Mouse (Mus musculus): ENCODE measurements around the gene Il5. TPM values are rescaled to one million over a fixed set of nuclear protein-coding genes. Genes with fewer than 3 reads are reported as not detected.

Gene Il5
- polyA plus RNA-seq, 1 experiment from 2014 or later, result not detected

DNA sequence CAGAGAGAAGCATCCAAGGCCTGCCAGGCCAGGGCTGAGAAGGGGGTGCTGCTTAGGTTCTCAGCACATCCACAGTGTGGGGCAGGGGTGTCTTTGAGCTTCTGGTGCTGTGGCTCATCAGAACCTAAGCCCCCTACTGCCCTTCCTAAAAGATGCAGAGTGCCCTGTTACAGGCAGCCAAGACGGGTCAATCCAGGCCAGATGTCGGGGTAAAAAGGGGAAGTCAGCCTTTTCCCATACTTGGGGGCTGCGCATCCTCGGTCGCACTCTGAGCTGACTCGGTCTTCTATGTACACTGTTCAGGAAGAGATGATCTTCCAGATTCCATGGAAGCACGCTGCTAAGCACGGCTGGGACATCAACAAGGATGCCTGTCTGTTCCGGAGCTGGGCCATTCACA lies 51.9 kb downstream of the Il5 start:
- H3K4me3 ChIP-seq (replicated peaks), result no peak overlapping the region
- no peaks in the 10 kb centered on the region for H3K9me3 ChIP-seq (replicated peaks)
- peaks cover 34% of the 10 kb centered on the region for H3K4me1 ChIP-seq (replicated peaks)
- H3K27ac ChIP-seq (replicated peaks), result no peak overlapping the region
- no peak overlapping the region for H3K9ac ChIP-seq
- 40% methylated on average over 9 of the region's 9 CpGs for WGBS (ENCODE audit: insufficient replicate concordance)
- 0 out of 2 replicates have a peak overlapping the region, but pooled peaks have one; percentile 6 for H3K4me2 ChIP-seq
- H3K36me3 ChIP-seq (replicated peaks), result peaks cover 38% of the 10 kb centered on the region
- no peak for ATAC-seq (ENCODE audit: insufficient read depth)
- H3K27me3 ChIP-seq, result peaks cover 40% of the 10 kb centered on the region

DNA sequence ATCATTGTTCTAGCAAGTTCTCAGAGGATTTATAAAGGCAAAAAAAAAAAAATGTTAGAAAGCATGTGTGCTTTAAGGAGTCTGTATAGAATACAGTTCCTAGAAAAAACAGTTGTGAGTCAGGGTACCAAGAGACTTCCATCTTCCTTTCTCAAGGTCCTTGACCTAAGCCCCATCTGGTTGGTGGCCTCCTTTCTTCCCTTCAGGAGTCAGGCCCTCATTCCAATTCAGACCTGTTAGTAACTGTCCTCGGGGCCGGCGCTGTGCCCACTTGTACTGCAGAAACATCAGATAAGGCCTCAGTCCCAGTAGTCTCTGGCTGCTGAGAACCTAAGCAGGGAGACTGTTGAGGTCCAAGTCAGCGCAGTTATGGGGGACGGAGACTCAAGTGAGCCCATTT lies 52.5 kb downstream of the Il5 start, which contains the start of gene Gm17334:
Gene Gm17334, minus strand, starts transcription at position 101 of the 400 bp plus-strand sequence.
- ATAC-seq (ENCODE audit: insufficient read depth), result no peak
- 57% methylated on average over 5 of the region's 5 CpGs for WGBS (ENCODE audit: insufficient replicate concordance)
- H3K36me3 ChIP-seq (replicated peaks), result peaks cover 43% of the 10 kb centered on the region
- H3K4me3 ChIP-seq (replicated peaks), result no peak within 1 kb of the TSS
- H3K27ac ChIP-seq (replicated peaks), result no peak within 1 kb of the TSS
- H3K4me1 ChIP-seq (replicated peaks), result peaks cover 34% of the 10 kb centered on the region
- 0 out of 2 replicates have a peak within 1 kb of the TSS, but pooled peaks have one; percentile 80 for H3K4me2 ChIP-seq
- H3K9me3 ChIP-seq (replicated peaks), result no peaks in the 10 kb centered on the region
- H3K27me3 ChIP-seq, result peaks cover 38% of the 10 kb centered on the region
- H3K9ac ChIP-seq, result no peak within 1 kb of the TSS

DNA sequence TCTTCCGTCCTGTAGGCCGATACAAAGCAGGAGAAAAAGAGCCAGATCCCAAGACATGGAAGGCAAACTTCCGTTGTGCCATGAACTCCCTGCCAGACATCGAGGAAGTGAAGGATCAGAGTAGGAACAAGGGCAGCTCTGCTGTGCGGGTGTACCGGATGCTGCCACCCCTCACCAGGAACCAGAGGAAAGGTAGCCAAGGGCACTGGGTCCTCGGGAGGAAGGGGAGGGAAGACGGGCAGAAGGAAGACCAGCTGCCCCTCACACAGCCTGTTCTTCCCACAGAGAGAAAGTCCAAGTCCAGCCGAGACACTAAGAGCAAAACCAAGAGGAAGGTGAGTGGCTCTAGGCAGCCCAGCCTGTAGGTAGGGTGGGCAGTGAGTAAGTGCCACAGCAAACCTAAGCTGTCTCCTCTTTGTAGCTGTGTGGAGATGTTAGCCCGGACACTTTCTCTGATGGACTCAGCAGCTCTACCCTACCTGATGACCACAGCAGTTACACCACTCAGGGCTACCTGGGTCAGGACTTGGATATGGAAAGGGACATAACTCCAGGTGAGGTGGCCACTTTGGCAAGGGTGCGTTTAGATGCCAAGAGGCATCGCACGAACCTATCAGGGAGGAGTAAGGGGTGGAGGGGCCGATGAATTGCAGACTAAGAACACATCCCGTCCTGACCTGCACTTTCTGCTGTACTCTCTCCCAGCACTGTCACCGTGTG lies 53.2 kb downstream of the Il5 start:
- H3K4me1 ChIP-seq (replicated peaks), result peaks cover 34% of the 10 kb centered on the region
- peaks cover 48% of the 10 kb centered on the region for H3K36me3 ChIP-seq (replicated peaks)
- H3K9ac ChIP-seq, result no peak overlapping the region
- no peak for ATAC-seq (ENCODE audit: insufficient read depth)
- H3K27me3 ChIP-seq, result peaks cover 31% of the 10 kb centered on the region
- H3K27ac ChIP-seq (replicated peaks), result no peak overlapping the region
- no peaks in the 10 kb centered on the region for H3K9me3 ChIP-seq (replicated peaks)
- WGBS (ENCODE audit: insufficient replicate concordance), result 71% methylated on average over 16 of the region's 16 CpGs
- no peak overlapping the region for H3K4me3 ChIP-seq (replicated peaks)
- H3K4me2 ChIP-seq, result no peak overlapping the region

Small RNAs within 50 kb of the gene (microRNA-seq; reads per million reads assigned to microRNA genes)
- gene Mir7671, result 1.0 reads per million

Other genes starting within 250 kb of the Il5 start
- 0.62 and 0.99 TPM in 2 replicates for gene Gm9945, start 240.6 kb upstream of the Il5 start, polyA plus RNA-seq (2015; fragmentation: Nextera tagmentation; extraction: Ambion mirVana)
- 18.7 and 23.0 TPM in 2 replicates for gene Sowaha, start 240.5 kb upstream of the Il5 start, polyA plus RNA-seq (2015; fragmentation: Nextera tagmentation; extraction: Ambion mirVana)
- 18.2 and 18.3 TPM in 2 replicates for gene Sept8, start 201.5 kb upstream of the Il5 start, polyA plus RNA-seq (2015; fragmentation: Nextera tagmentation; extraction: Ambion mirVana)
- gene Kif3a, start 153.4 kb upstream of the Il5 start, polyA plus RNA-seq (2015; fragmentation: Nextera tagmentation; extraction: Ambion mirVana), result 7.3 and 7.5 TPM in 2 replicates
- gene Il4, start 102.1 kb upstream of the Il5 start, polyA plus RNA-seq (2015; fragmentation: Nextera tagmentation; extraction: Ambion mirVana), result 0.35 and 0.52 TPM in 2 replicates
- gene Il13, start 86.1 kb upstream of the Il5 start, polyA plus RNA-seq (2015; fragmentation: Nextera tagmentation; extraction: Ambion mirVana), result not detected in 2 replicates
- gene Rad50, start 13.5 kb upstream of the Il5 start, polyA plus RNA-seq (2015; fragmentation: Nextera tagmentation; extraction: Ambion mirVana), result 11.8 and 12.7 TPM in 2 replicates
- 11.9 and 13.6 TPM in 2 replicates for gene Irf1, start 49.2 kb downstream of the Il5 start, polyA plus RNA-seq (2015; fragmentation: Nextera tagmentation; extraction: Ambion mirVana)
- 0.16 TPM in 1 of 2 replicates, not detected in the other for gene Gm17334, start 52.4 kb downstream of the Il5 start, polyA plus RNA-seq (2015; fragmentation: Nextera tagmentation; extraction: Ambion mirVana)
- gene Gm12216, start 138.5 kb downstream of the Il5 start, polyA plus RNA-seq (2015; fragmentation: Nextera tagmentation; extraction: Ambion mirVana), result not detected in 2 replicates
- 1.9 and 2.3 TPM in 2 replicates for gene Slc22a5, start 170.9 kb downstream of the Il5 start, polyA plus RNA-seq (2015; fragmentation: Nextera tagmentation; extraction: Ambion mirVana)

Data from liver, embryonic 15.5 days (tissue).